Mouse (Mus musculus) heart, embryonic 11.5 days (tissue): ENCODE measurements around the gene Klk7. TPM values are rescaled to one million over a fixed set of nuclear protein-coding genes. Genes with fewer than 3 reads are reported as not detected.

Experiments
- ATAC-seq: fragments of 200-750 bp; cut with Nextera tagmentation; replicated peaks from 2 replicates; pipeline ENCODE4 v1.8.0; 2017; ENCODE audit warnings: moderate library complexity; ENCODE audit not compliant: insufficient number of reproducible peaks, low FRiP score, low TSS enrichment
- H3K27ac ChIP-seq: fragments of 300-500 bp; sonication (generic); 2 replicates; pipeline ENCODE4 v1.5.1; 2014; ENCODE audit warnings: mild to moderate bottlenecking, low read depth, low read length
- H3K27me3 ChIP-seq: fragments of 300-500 bp; sonication (generic); 2 replicates; pipeline ENCODE4 v1.6.1; 2014; ENCODE audit warnings: mild to moderate bottlenecking, low read length, mixed read lengths; ENCODE audit not compliant: control insufficient read depth, insufficient read depth
- H3K36me3 ChIP-seq: fragments of 300-500 bp; sonication (generic); 2 replicates; pipeline ENCODE4 v1.6.1; 2014; ENCODE audit warnings: mild to moderate bottlenecking, low read length, moderate library complexity, mixed read lengths; ENCODE audit not compliant: control insufficient read depth, insufficient read depth
- H3K4me1 ChIP-seq: fragments of 300-500 bp; sonication (generic); 2 replicates; pipeline ENCODE4 v1.6.1; 2014; ENCODE audit warnings: low read length; ENCODE audit not compliant: control insufficient read depth, insufficient read depth
- H3K4me2 ChIP-seq: fragments of 300-500 bp; sonication (generic); 2 replicates; pipeline ENCODE4 v1.6.1; 2014; ENCODE audit warnings: mild to moderate bottlenecking, moderate library complexity
- H3K4me3 ChIP-seq: fragments of 300-500 bp; sonication (generic); 2 replicates; pipeline ENCODE4 v1.5.1; 2014; ENCODE audit warnings: low read depth, low read length
- H3K9ac ChIP-seq: fragments of 300-500 bp; sonication (generic); 2 replicates; pipeline ENCODE4 v1.6.1; 2014; ENCODE audit warnings: mild to moderate bottlenecking, low read depth, low read length, moderate library complexity
- H3K9me3 ChIP-seq: fragments of 300-500 bp; sonication (generic); replicated peaks from 2 replicates; pipeline ENCODE4 v1.6.1; 2016; ENCODE audit warnings: low read length; ENCODE audit not compliant: control insufficient read depth
- WGBS: fragments of 180-500 bp; shearing (Covaris S2); extraction: QIAGEN DNeasy Blood & Tissue Kit; methylation state at CpG from one replicate; pipeline ENCODE4 v1.1.7; 2014; ENCODE audit not compliant: insufficient replicate concordance; 5-methylcytosine and 5-hydroxymethylcytosine counted together
- polyA plus RNA-seq: library from polyadenylated mRNA; unstranded; fragments of >200 nt; fragmentation: Nextera tagmentation; extraction: Ambion mirVana; gene quantifications from 2 replicates; pipeline ENCODE4 v1.2.1, GENCODE M21; 2014

Klk7 gene
- polyA plus RNA-seq, 1 experiment from 2014 or later: 0.09 TPM

GRCm38 (mm10) chr7:43815211-43815610 lies 4.1 kb downstream of the Klk7 start:
- Histone ChIP-seq H3K4me1 (no peaks in the 10 kb centered on the region), H3K4me3 (no peak overlapping the region), H3K36me3 (no peaks in the 10 kb centered on the region), H3K27me3 (peaks cover 2% of the 10 kb centered on the region; the same call in 1 of the 2 replicates), H3K4me2 (no peak overlapping the region), H3K9me3 (no peaks in the 10 kb centered on the region), H3K9ac (no peak overlapping the region), H3K27ac (no peak overlapping the region)
- no peak for ATAC-seq
- 83% methylated on average over 7 of the region's 7 CpGs for WGBS

DNA sequence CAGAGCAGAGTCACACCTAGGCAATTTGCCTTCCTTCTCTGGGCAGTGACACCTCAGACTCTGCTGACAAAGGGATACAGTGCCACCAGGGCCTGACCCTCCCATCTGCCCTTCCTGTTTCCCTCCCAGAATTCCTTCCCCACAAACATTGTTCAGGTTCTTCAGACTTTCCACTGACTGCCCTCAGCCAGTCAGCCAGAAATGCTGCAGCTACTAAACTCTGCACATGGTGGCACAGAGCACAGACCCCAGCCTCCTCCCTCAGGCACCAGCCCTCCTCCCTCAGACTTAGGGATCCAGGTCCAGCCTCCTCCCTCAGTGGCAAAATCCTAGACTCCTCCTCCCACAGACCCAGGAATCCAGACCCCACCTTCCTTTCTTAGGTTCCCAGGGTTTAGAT lies 5.7 kb downstream of the Klk7 start:
- Histone ChIP-seq H3K4me1 (no peaks in the 10 kb centered on the region), H3K9me3 (no peaks in the 10 kb centered on the region), H3K4me3 (no peak overlapping the region), H3K36me3 (no peaks in the 10 kb centered on the region), H3K4me2 (no peak overlapping the region), H3K9ac (no peak overlapping the region), H3K27ac (no peak overlapping the region), H3K27me3 (no peaks in the 10 kb centered on the region)
- no peak for ATAC-seq

DNA sequence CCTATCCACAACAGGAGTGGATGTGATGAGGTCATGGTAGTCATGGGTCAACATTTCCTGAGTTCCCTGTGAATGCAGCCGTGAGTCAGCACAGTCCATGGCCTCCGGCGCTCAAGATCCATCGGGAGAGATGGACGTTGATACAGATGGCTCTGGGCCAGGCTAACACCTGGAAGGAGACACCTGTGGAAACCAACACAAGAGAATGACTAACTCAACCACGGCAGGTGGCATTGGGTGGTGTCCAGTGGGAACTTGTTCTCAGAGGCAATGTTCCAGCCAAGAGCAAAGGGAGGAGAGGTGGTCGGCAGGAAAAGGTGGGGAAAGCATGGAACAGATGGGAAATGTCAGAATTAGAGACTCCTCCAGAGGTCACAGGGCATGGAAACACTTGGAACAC lies 10.5 kb downstream of the Klk7 start:
- H3K4me3 ChIP-seq: no peak overlapping the region
- H3K9ac ChIP-seq: no peak overlapping the region
- H3K4me1 ChIP-seq: no peaks in the 10 kb centered on the region
- no peak overlapping the region for H3K4me2 ChIP-seq
- ATAC-seq: no peak
- 80% methylated on average over 7 of the region's 7 CpGs for WGBS
- H3K36me3 ChIP-seq: no peaks in the 10 kb centered on the region
- no peaks in the 10 kb centered on the region for H3K27me3 ChIP-seq
- H3K27ac ChIP-seq: no peak overlapping the region
- H3K9me3 ChIP-seq: no peaks in the 10 kb centered on the region

- H3K27me3 ChIP-seq: no peaks in the 10 kb centered on the region
- no peaks in the 10 kb centered on the region for H3K9me3 ChIP-seq
- no peaks in the 10 kb centered on the region for H3K36me3 ChIP-seq
- H3K27ac ChIP-seq: no peak within 1 kb of the TSS
- WGBS: 74% methylated on average over 10 of the region's 10 CpGs
- H3K4me3 ChIP-seq: no peak within 1 kb of the TSS
- H3K9ac ChIP-seq: no peak within 1 kb of the TSS
- ATAC-seq: no peak
- no peaks in the 10 kb centered on the region for H3K4me1 ChIP-seq
- no peak within 1 kb of the TSS for H3K4me2 ChIP-seq
These were observed 13.1 kb downstream of the Klk7 start, which contains the start of gene Klk6 for GRCm38 (mm10) chr7:43824199-43824598. Klk6 (plus strand) TSS chr7:43824499.

DNA sequence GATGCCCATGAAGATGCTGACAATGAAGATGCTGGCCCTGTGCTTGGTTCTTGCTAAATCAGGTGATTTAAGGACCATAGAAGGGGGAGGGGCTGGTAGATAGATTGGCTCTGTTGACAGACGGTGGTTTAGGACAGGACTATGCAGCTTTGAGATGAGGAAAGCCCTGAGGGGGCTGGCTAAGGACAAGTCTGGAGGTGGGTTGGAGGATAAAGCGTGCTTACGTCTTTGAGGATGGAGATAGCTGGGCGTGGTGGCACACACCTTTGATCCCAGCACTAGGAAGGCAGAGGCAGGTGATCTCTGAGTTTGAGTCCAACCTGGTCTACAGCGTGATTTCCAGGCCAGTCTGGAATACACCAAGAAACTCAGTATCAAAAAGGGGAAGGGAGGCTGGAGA lies 15.0 kb downstream of the Klk7 start:
- 81% methylated on average over 5 of the region's 5 CpGs for WGBS
- Histone ChIP-seq H3K4me3 (no peak overlapping the region), H3K9me3 (no peaks in the 10 kb centered on the region), H3K4me2 (no peak overlapping the region), H3K9ac (no peak overlapping the region), H3K36me3 (no peaks in the 10 kb centered on the region), H3K27me3 (no peaks in the 10 kb centered on the region), H3K27ac (no peak overlapping the region), H3K4me1 (no peaks in the 10 kb centered on the region)
- ATAC-seq: no peak

DNA sequence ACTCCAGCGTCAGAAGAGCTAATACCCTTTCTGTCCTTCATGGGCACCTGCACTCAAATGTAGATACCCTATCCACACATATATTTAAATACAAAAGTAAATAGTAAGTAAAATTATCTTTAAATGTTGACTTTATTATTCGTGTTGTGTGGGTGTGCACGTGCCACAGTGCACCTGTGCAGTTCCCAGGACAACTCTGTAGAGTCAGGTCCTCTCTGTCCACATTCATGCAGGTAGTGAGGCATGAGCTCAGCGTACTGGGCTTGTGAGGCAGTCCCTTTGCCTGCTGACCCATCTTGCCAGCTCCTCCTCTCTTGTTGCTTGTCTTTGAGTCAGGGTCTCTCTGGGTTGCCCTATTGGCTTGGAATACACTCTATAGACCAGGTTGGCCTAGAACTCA lies 16.6 kb downstream of the Klk7 start:
- Histone ChIP-seq H3K4me3 (no peak overlapping the region), H3K27ac (no peak overlapping the region), H3K4me2 (no peak overlapping the region), H3K4me1 (no peaks in the 10 kb centered on the region), H3K9ac (no peak overlapping the region), H3K27me3 (no peaks in the 10 kb centered on the region), H3K9me3 (no peaks in the 10 kb centered on the region), H3K36me3 (no peaks in the 10 kb centered on the region)
- 73% methylated on average over 4 of the region's 4 CpGs for WGBS
- no peak for ATAC-seq

GRCm38 (mm10) chr7:43829006-43829405 lies 17.9 kb downstream of the Klk7 start:
- WGBS: 90% methylated on average over 8 of the region's 8 CpGs
- Histone ChIP-seq H3K4me3 (no peak overlapping the region), H3K4me2 (no peak overlapping the region), H3K9me3 (no peaks in the 10 kb centered on the region), H3K9ac (no peak overlapping the region), H3K4me1 (no peaks in the 10 kb centered on the region), H3K36me3 (no peaks in the 10 kb centered on the region), H3K27me3 (no peaks in the 10 kb centered on the region), H3K27ac (no peak overlapping the region)
- ATAC-seq: no peak

- H3K4me1 ChIP-seq: no peaks in the 10 kb centered on the region
- 55% methylated on average over 3 of the region's 3 CpGs for WGBS
- ATAC-seq: no peak
- H3K36me3 ChIP-seq: no peaks in the 10 kb centered on the region
- no peaks in the 10 kb centered on the region for H3K9me3 ChIP-seq
- no peak within 1 kb of the TSS for H3K27ac ChIP-seq
- no peaks in the 10 kb centered on the region for H3K27me3 ChIP-seq
- H3K4me3 ChIP-seq: no peak within 1 kb of the TSS
- H3K9ac ChIP-seq: no peak within 1 kb of the TSS
- no peak within 1 kb of the TSS for H3K4me2 ChIP-seq
These were observed 30.6 kb downstream of the Klk7 start, which contains the start of gene Klk5 for GRCm38 (mm10) chr7:43841701-43842100. Klk5 (plus strand) TSS chr7:43841971.

DNA sequence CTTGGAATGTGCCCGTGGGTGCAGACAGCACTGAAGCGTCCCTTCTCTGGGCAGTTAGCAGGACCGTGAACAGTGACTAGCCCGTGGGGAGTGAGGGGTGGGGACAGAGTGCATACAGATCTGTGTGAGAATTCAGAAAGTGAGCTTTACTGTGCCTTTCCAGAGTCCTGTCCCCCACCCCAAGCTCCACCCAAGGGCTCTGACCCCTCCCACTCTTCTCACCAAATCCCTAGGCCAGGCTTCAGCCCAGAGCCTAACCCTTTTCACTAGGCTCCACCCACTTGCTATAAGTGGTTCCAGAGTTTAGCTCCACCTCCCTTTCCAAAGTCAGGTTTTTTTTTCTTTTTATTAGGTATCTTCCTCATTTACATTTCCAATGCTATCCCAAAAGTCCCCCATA lies 32.7 kb downstream of the Klk7 start:
- Histone ChIP-seq H3K9ac (no peak overlapping the region), H3K4me3 (no peak overlapping the region), H3K9me3 (no peaks in the 10 kb centered on the region), H3K27me3 (no peaks in the 10 kb centered on the region), H3K27ac (no peak overlapping the region), H3K4me2 (no peak overlapping the region), H3K4me1 (no peaks in the 10 kb centered on the region), H3K36me3 (no peaks in the 10 kb centered on the region)
- no peak for ATAC-seq
- WGBS: 82% methylated on average over 4 of the region's 4 CpGs
